Mouse (Mus musculus): ENCODE results near the gene Ptprf.

The Ptprf gene

GRCm38 (mm10) chr4:118257977-118258376 is 33.2 kb downstream of the Ptprf start:
- DNase-seq (ENCODE audit: low read depth) = no peak

- no peak for DNase-seq (ENCODE audit: low read depth)
These were observed 33.8 kb downstream of the Ptprf start for GRCm38 (mm10) chr4:118257416-118257815.

GRCm38 (mm10) chr4:118256217-118256616 is 35.0 kb downstream of the Ptprf start:
- no peak for DNase-seq (ENCODE audit: low read depth)

- no peak for DNase-seq (ENCODE audit: low read depth)
These were observed 36.3 kb downstream of the Ptprf start for GRCm38 (mm10) chr4:118254953-118255352.

- DNase-seq (ENCODE audit: low read depth) = no peak
These were observed 43.9 kb downstream of the Ptprf start for GRCm38 (mm10) chr4:118247323-118247722.

- DNase-seq (ENCODE audit: low read depth) = no peak
These were observed 45.4 kb downstream of the Ptprf start for GRCm38 (mm10) chr4:118245847-118246246.

GRCm38 (mm10) chr4:118243791-118244190 is 47.4 kb downstream of the Ptprf start:
- DNase-seq (ENCODE audit: low read depth) = no peak

GRCm38 (mm10) chr4:118243298-118243697 is 47.9 kb downstream of the Ptprf start:
- no peak for DNase-seq (ENCODE audit: low read depth)

- DNase-seq (ENCODE audit: low read depth) = no peak
These were observed 51.1 kb downstream of the Ptprf start for GRCm38 (mm10) chr4:118239960-118240689.

- DNase-seq (ENCODE audit: low read depth) = no peak
These were observed 52.5 kb downstream of the Ptprf start for GRCm38 (mm10) chr4:118238666-118239065.

- no peak for DNase-seq (ENCODE audit: low read depth)
These were observed 54.3 kb downstream of the Ptprf start for GRCm38 (mm10) chr4:118236871-118237270.

GRCm38 (mm10) chr4:118234711-118235388 is 56.4 kb downstream of the Ptprf start:
- DNase-seq (ENCODE audit: low read depth) = no peak

- DNase-seq (ENCODE audit: low read depth) = no peak
These were observed 57.3 kb downstream of the Ptprf start for GRCm38 (mm10) chr4:118233886-118234285.

GRCm38 (mm10) chr4:118231861-118232260 is 59.3 kb downstream of the Ptprf start:
- DNase-seq (ENCODE audit: low read depth) = no peak

- DNase-seq (ENCODE audit: low read depth) = no peak
These were observed 62.0 kb downstream of the Ptprf start for GRCm38 (mm10) chr4:118229035-118229770.

- no peak for DNase-seq (ENCODE audit: low read depth)
These were observed 63.8 kb downstream of the Ptprf start for GRCm38 (mm10) chr4:118227398-118227797.

GRCm38 (mm10) chr4:118221261-118221660 is 69.9 kb downstream of the Ptprf start:
- no peak for DNase-seq (ENCODE audit: low read depth)

- no peak for DNase-seq (ENCODE audit: low read depth)
These were observed 70.4 kb downstream of the Ptprf start for GRCm38 (mm10) chr4:118220756-118221155.

- DNase-seq (ENCODE audit: low read depth) = no peak
These were observed 71.7 kb downstream of the Ptprf start for GRCm38 (mm10) chr4:118219487-118219886.

GRCm38 (mm10) chr4:118218521-118218920 is 72.7 kb downstream of the Ptprf start:
- no peak for DNase-seq (ENCODE audit: low read depth)

- peak; percentile 13 for DNase-seq (ENCODE audit: low read depth)
These were observed 74.2 kb downstream of the Ptprf start for GRCm38 (mm10) chr4:118216726-118217595.

GRCm38 (mm10) chr4:118214891-118215290 is 76.3 kb downstream of the Ptprf start:
- no peak for DNase-seq (ENCODE audit: low read depth)
